Mouse (Mus musculus) C2C12 (cell line): Measurements from ENCODE around the gene Abcf3.

ENCODE experiments used
- CTCF ChIP-seq: IDR thresholded peaks from one replicate; pipeline ENCODE4 v1.5.1; 2011; ENCODE audit not compliant: control insufficient read depth, insufficient read depth, insufficient read length
- FOSL1 ChIP-seq: IDR thresholded peaks from one replicate; pipeline ENCODE4 v1.8.0; 2011; ENCODE audit warnings: mild to moderate bottlenecking, low read length; ENCODE audit not compliant: poor library complexity, insufficient read depth, severe bottlenecking
- MYOG ChIP-seq: IDR thresholded peaks from one replicate; pipeline ENCODE4 v1.6.1; 2011; ENCODE audit not compliant: control insufficient read depth, insufficient read length; ENCODE audit errors: extremely low read depth

GRCm38 (mm10) chr16:20589366-20589938 lies 41.1 kb downstream of the Abcf3 start, which contains the start of gene Vwa5b2:
- TF ChIP-seq CTCF (no peak), MYOG (no peak), FOSL1 (no peak)
